Mouse (Mus musculus): ENCODE results near the gene Slc25a27. TPM values are rescaled to one million over a fixed set of nuclear protein-coding genes. Genes with fewer than 3 reads are reported as not detected.
A peak's percentile ranks its signal among the peaks of the same experiment; 100 is the strongest.

Slc25a27 gene
- 1.7 and 1.9 TPM in 2 replicates for polyA plus RNA-seq (2012; rRNA removed)

GRCm38 (mm10) chr17:43666576-43667289, at the start of gene Slc25a27:
TSS of gene Slc25a27 (minus strand) at chr17:43667214.
- no peak within 1 kb of the TSS for H3K27ac ChIP-seq (ENCODE audit: insufficient read depth, low read length)
- 2% methylated on average over 41 of the region's 41 CpGs for WGBS
- H3K4me3 ChIP-seq (ENCODE audit: extremely low read depth, insufficient read depth, insufficient read length), result peak within 1 kb of the TSS; percentile 70
- no peaks in the 10 kb centered on the region for H3K36me3 ChIP-seq (ENCODE audit: control insufficient read depth, insufficient read depth, low read length)
- TF ChIP-seq POLR2A (IDR thresholded peaks at IDR 0.05; ENCODE audit: low read depth, low read length) (no peak), CTCF (IDR thresholded peaks at IDR 0.05; ENCODE audit: extremely low read depth, insufficient read depth, insufficient read length, insufficient replicate concordance) (no peak)
- DNase-seq (ENCODE audit: low read depth in 1 of 2, low spot score in 2 of 2), result peak; percentile 82 to 89
- H3K4me1 ChIP-seq (ENCODE audit: control insufficient read depth, insufficient read depth, insufficient read length), result peaks cover 5% of the 10 kb centered on the region
- H3K27me3 ChIP-seq (ENCODE audit: control insufficient read depth, insufficient read depth, low read length), result no peaks in the 10 kb centered on the region

- 54% methylated on average over 7 of the region's 7 CpGs for WGBS
- DNase-seq (ENCODE audit: low read depth in 1 of 2, low spot score in 2 of 2), result no peak
- TF ChIP-seq POLR2A (IDR thresholded peaks at IDR 0.05; ENCODE audit: low read depth, low read length), result no peak
- TF ChIP-seq CTCF (IDR thresholded peaks at IDR 0.05; ENCODE audit: extremely low read depth, insufficient read depth, insufficient read length, insufficient replicate concordance), result no peak
These were observed 49.6 kb upstream of the Slc25a27 start for GRCm38 (mm10) chr17:43716601-43717000.

GRCm38 (mm10) chr17:43714191-43714590, 47.2 kb upstream of the Slc25a27 start:
- no peaks in the 10 kb centered on the region for H3K27me3 ChIP-seq (ENCODE audit: control insufficient read depth, insufficient read depth, low read length)
- H3K27ac ChIP-seq (ENCODE audit: insufficient read depth, low read length), result no peak overlapping the region
- H3K4me3 ChIP-seq (ENCODE audit: extremely low read depth, insufficient read depth, insufficient read length), result no peak overlapping the region
- 84% methylated on average over 3 of the region's 3 CpGs for WGBS
- TF ChIP-seq CTCF (IDR thresholded peaks at IDR 0.05; ENCODE audit: extremely low read depth, insufficient read depth, insufficient read length, insufficient replicate concordance) (no peak), POLR2A (IDR thresholded peaks at IDR 0.05; ENCODE audit: low read depth, low read length) (no peak)
- no peaks in the 10 kb centered on the region for H3K4me1 ChIP-seq (ENCODE audit: control insufficient read depth, insufficient read depth, insufficient read length)
- no peak for DNase-seq (ENCODE audit: low read depth in 1 of 2, low spot score in 2 of 2)
- no peaks in the 10 kb centered on the region for H3K36me3 ChIP-seq (ENCODE audit: control insufficient read depth, insufficient read depth, low read length)

More at GRCm38 (mm10) chr17:43716601-43717000, 49.6 kb upstream of the Slc25a27 start:
- Histone ChIP-seq H3K4me3 (ENCODE audit: extremely low read depth, insufficient read depth, insufficient read length) (no peak overlapping the region), H3K4me1 (ENCODE audit: control insufficient read depth, insufficient read depth, insufficient read length) (no peaks in the 10 kb centered on the region), H3K27me3 (ENCODE audit: control insufficient read depth, insufficient read depth, low read length) (no peaks in the 10 kb centered on the region), H3K27ac (ENCODE audit: insufficient read depth, low read length) (no peak overlapping the region), H3K36me3 (ENCODE audit: control insufficient read depth, insufficient read depth, low read length) (no peaks in the 10 kb centered on the region)

- Histone ChIP-seq H3K4me3 (ENCODE audit: extremely low read depth, insufficient read depth, insufficient read length) (no peak overlapping the region), H3K27ac (ENCODE audit: insufficient read depth, low read length) (no peak overlapping the region), H3K4me1 (ENCODE audit: control insufficient read depth, insufficient read depth, insufficient read length) (no peaks in the 10 kb centered on the region), H3K27me3 (ENCODE audit: control insufficient read depth, insufficient read depth, low read length) (no peaks in the 10 kb centered on the region), H3K36me3 (ENCODE audit: control insufficient read depth, insufficient read depth, low read length) (no peaks in the 10 kb centered on the region)
- TF ChIP-seq POLR2A (IDR thresholded peaks at IDR 0.05; ENCODE audit: low read depth, low read length) (no peak), CTCF (IDR thresholded peaks at IDR 0.05; ENCODE audit: extremely low read depth, insufficient read depth, insufficient read length, insufficient replicate concordance) (no peak)
- 89% methylated on average over 7 of the region's 7 CpGs for WGBS
- DNase-seq (ENCODE audit: low read depth in 1 of 2, low spot score in 2 of 2), result no peak
These were observed 44.7 kb upstream of the Slc25a27 start for GRCm38 (mm10) chr17:43711557-43712352.

GRCm38 (mm10) chr17:43707254-43707653, 40.2 kb upstream of the Slc25a27 start:
- TF ChIP-seq CTCF (IDR thresholded peaks at IDR 0.05; ENCODE audit: extremely low read depth, insufficient read depth, insufficient read length, insufficient replicate concordance) (no peak), POLR2A (IDR thresholded peaks at IDR 0.05; ENCODE audit: low read depth, low read length) (no peak)
- no peaks in the 10 kb centered on the region for H3K36me3 ChIP-seq (ENCODE audit: control insufficient read depth, insufficient read depth, low read length)
- no peak overlapping the region for H3K27ac ChIP-seq (ENCODE audit: insufficient read depth, low read length)
- no peaks in the 10 kb centered on the region for H3K4me1 ChIP-seq (ENCODE audit: control insufficient read depth, insufficient read depth, insufficient read length)
- WGBS, result 87% methylated on average over 3 of the region's 3 CpGs
- DNase-seq (ENCODE audit: low read depth in 1 of 2, low spot score in 2 of 2), result no peak
- no peak overlapping the region for H3K4me3 ChIP-seq (ENCODE audit: extremely low read depth, insufficient read depth, insufficient read length)
- H3K27me3 ChIP-seq (ENCODE audit: control insufficient read depth, insufficient read depth, low read length), result no peaks in the 10 kb centered on the region

- H3K4me1 ChIP-seq (ENCODE audit: control insufficient read depth, insufficient read depth, insufficient read length), result no peaks in the 10 kb centered on the region
- no peak overlapping the region for H3K4me3 ChIP-seq (ENCODE audit: extremely low read depth, insufficient read depth, insufficient read length)
- no peaks in the 10 kb centered on the region for H3K27me3 ChIP-seq (ENCODE audit: control insufficient read depth, insufficient read depth, low read length)
- H3K27ac ChIP-seq (ENCODE audit: insufficient read depth, low read length), result no peak overlapping the region
- WGBS, result 87% methylated on average over 3 of the region's 3 CpGs
- DNase-seq (ENCODE audit: low read depth in 1 of 2, low spot score in 2 of 2), result no peak
- H3K36me3 ChIP-seq (ENCODE audit: control insufficient read depth, insufficient read depth, low read length), result no peaks in the 10 kb centered on the region
- no peak for TF ChIP-seq CTCF (IDR thresholded peaks at IDR 0.05; ENCODE audit: extremely low read depth, insufficient read depth, insufficient read length, insufficient replicate concordance)
- TF ChIP-seq POLR2A (IDR thresholded peaks at IDR 0.05; ENCODE audit: low read depth, low read length), result no peak
These were observed 39.7 kb upstream of the Slc25a27 start for GRCm38 (mm10) chr17:43706749-43707148.
